ENCODE assay signal across 29 mouse cellular contexts in the genomic region with DNA sequence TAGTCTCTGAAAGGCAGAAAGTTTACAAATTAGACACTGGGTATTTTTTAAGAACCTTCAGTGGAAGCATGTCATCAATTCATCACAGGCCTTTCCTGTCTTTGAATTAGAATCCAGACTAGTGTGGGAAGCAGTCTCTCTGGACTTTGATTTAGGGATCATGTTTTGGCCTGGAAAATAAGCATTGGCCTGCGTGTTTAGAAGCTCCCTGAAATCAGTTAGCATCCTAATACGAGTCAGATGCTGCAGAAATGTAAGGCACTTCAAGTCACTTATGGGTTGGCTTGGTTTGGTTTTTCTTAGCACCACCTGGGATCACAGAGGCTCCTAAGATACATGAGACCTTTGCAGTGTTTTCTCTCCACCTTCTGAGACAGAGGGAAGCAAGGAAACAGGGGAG. TPM values are rescaled to one million over a fixed set of nuclear protein-coding genes. Genes with fewer than 3 reads are reported as not detected.
"Had no signal": no experiment of that assay in that cellular context is flagged by ENCODE, and none has a peak within 500 bp of the region (broad histone marks: within the 10 kb centered on the region; RNA-seq: fewer than 3 reads in every experiment).

No protein-coding gene starts in this region.

- H3K4me2 ChIP-seq: embryonic facial prominence, embryonic 12.5 days; embryonic facial prominence, embryonic 13.5 days; embryonic facial prominence, embryonic 15.5 days; forebrain, embryonic 12.5 days; forebrain, embryonic 13.5 days; forebrain, embryonic 15.5 days; heart, embryonic 11.5 days; heart, embryonic 12.5 days had no signal

- H3K36me3 ChIP-seq: embryonic facial prominence, embryonic 12.5 days; embryonic facial prominence, embryonic 13.5 days; embryonic facial prominence, embryonic 15.5 days; forebrain, embryonic 10.5 days; forebrain, embryonic 12.5 days; forebrain, embryonic 15.5 days; heart, embryonic 10.5 days; heart, embryonic 12.5 days had no signal

- H3K9ac ChIP-seq: embryonic facial prominence, embryonic 12.5 days; embryonic facial prominence, embryonic 13.5 days; embryonic facial prominence, embryonic 15.5 days; forebrain, embryonic 12.5 days; forebrain, embryonic 13.5 days; forebrain, embryonic 15.5 days; forebrain, postnatal 0 days; heart, embryonic 12.5 days had no signal

- H3K9me3 ChIP-seq: embryonic facial prominence, embryonic 12.5 days; embryonic facial prominence, embryonic 13.5 days; embryonic facial prominence, embryonic 15.5 days; forebrain, embryonic 10.5 days; forebrain, embryonic 12.5 days; forebrain, embryonic 13.5 days; forebrain, embryonic 15.5 days; heart, embryonic 10.5 days; heart, embryonic 12.5 days had no signal

- H3K27ac ChIP-seq: embryonic facial prominence, embryonic 12.5 days; embryonic facial prominence, embryonic 13.5 days; embryonic facial prominence, embryonic 15.5 days; forebrain, embryonic 10.5 days; forebrain, embryonic 12.5 days; forebrain, embryonic 13.5 days; forebrain, embryonic 15.5 days; gastrocnemius, adult 2 months; heart, adult 2 months; heart, embryonic 10.5 days had no signal

- H3K4me3 ChIP-seq: embryonic facial prominence, embryonic 12.5 days; embryonic facial prominence, embryonic 13.5 days; embryonic facial prominence, embryonic 15.5 days; erythroblast, embryonic 14.5 days; forebrain, embryonic 10.5 days; forebrain, embryonic 12.5 days; forebrain, embryonic 13.5 days; forebrain, embryonic 15.5 days; gastrocnemius, adult 2 months; heart, adult 2 months; heart, embryonic 10.5 days; heart, embryonic 12.5 days had no signal

- H3K27me3 ChIP-seq: embryonic facial prominence, embryonic 12.5 days; embryonic facial prominence, embryonic 15.5 days; forebrain, embryonic 12.5 days; forebrain, embryonic 13.5 days; forebrain, embryonic 15.5 days had no signal

- DNase-seq: cerebellum, adult 9-10 months; cerebellum, adult 9-11 months; cerebellum, postnatal 10 days; cerebellum, postnatal 14 days; cerebellum, postnatal 25 days; cerebellum, postnatal 36 days; embryo, embryonic 11 days; forebrain, postnatal 0 days; gastrocnemius, adult 2 months; gastrocnemius, postnatal 10 days; gastrocnemius, postnatal 14 days; gastrocnemius, postnatal 25 days; gastrocnemius, postnatal 36 days; heart, adult 11 months; heart, adult 18-20 months; heart, adult 2 months had no signal

- ATAC-seq: forebrain, embryonic 13.5 days; forebrain, embryonic 14.5 days; forebrain, embryonic 15.5 days; forebrain, embryonic 16.5 days; forebrain, postnatal 0 days had no signal

- H3K4me1 ChIP-seq: embryonic facial prominence, embryonic 12.5 days; embryonic facial prominence, embryonic 13.5 days; forebrain, embryonic 10.5 days; forebrain, embryonic 12.5 days; forebrain, embryonic 13.5 days; forebrain, embryonic 15.5 days; heart, embryonic 10.5 days; heart, embryonic 12.5 days had no signal

RNA-seq across cellular contexts. Expression of gene Grem1, which starts 43.6 kb away (rescaled TPM):
- polyA plus RNA-seq: erythroblast, embryonic 14.5 days; heart, embryonic 12.5 days had no signal
